Mouse (Mus musculus): ENCODE data around the gene Prdm16.

Gene Prdm16

GRCm38 (mm10) chr4:154294262-154294731 is 342.4 kb downstream of the Prdm16 start:
- in situ Hi-C loops (cut with MboI, MseI), result loop anchor here (10.0 kb wide), 1 partner anchor 249 kb away; the partner anchor contains the start of gene Ccdc27

- in situ Hi-C loops (cut with MboI, MseI), result loop anchor here (10.0 kb wide), 1 partner anchor 249 kb away; the partner anchor contains the start of gene Ccdc27
These were observed 342.9 kb downstream of the Prdm16 start for GRCm38 (mm10) chr4:154293735-154294201.

GRCm38 (mm10) chr4:154283671-154284070 is 353.0 kb downstream of the Prdm16 start:
- in situ Hi-C loops (cut with MboI, MseI), result no loop called here

- in situ Hi-C loops (cut with MboI, MseI), result no loop called here
These were observed 357.2 kb downstream of the Prdm16 start for GRCm38 (mm10) chr4:154279481-154279880.

- in situ Hi-C loops (cut with MboI, MseI), result no loop called here
These were observed 363.7 kb downstream of the Prdm16 start for GRCm38 (mm10) chr4:154273000-154273399.

- in situ Hi-C loops (cut with MboI, MseI), result no loop called here
These were observed 367.2 kb downstream of the Prdm16 start for GRCm38 (mm10) chr4:154269520-154269919.

- in situ Hi-C loops (cut with MboI, MseI), result no loop called here
These were observed 369.2 kb downstream of the Prdm16 start for GRCm38 (mm10) chr4:154267511-154267910.
